Mouse (Mus musculus) heart, postnatal 0 days (tissue): ENCODE results near the gene Astn2.

Experiments
- CTCF ChIP-seq: IDR thresholded peaks from 2 replicates; pipeline ENCODE4 v1.5.1; 2016; ENCODE audit warnings: antibody characterized with exemption, control low read depth, low read depth
- EP300 ChIP-seq: IDR thresholded peaks from 2 replicates; pipeline ENCODE4 v1.6.1; 2016; ENCODE audit warnings: antibody characterized with exemption, low read depth

- TF ChIP-seq EP300: no peak
- TF ChIP-seq CTCF: no peak
Measured at GRCm38 (mm10) chr4:65761658-65762057, 642.8 kb downstream of the Astn2 start.
